Mouse (Mus musculus) forebrain, postnatal 0 days (tissue): ENCODE results near the gene Acot2. TPM values are rescaled to one million over a fixed set of nuclear protein-coding genes. Genes with fewer than 3 reads are reported as not detected.
"Not testable (repeated sequence)": the region's sequence is repeated elsewhere in the genome, so short reads cannot be mapped to it uniquely, and the experiment has no call there.

Source experiments
- ATAC-seq: fragments of 200-750 bp; cut with Nextera tagmentation; 2 replicates; pipeline ENCODE4 v1.8.0; 2017; ENCODE audit warnings: mild to moderate bottlenecking, moderate library complexity
- DNase-seq: peaks from one replicate; pipeline ENCODE4 v3.0.0-alpha.2; 2015
- H3K27ac ChIP-seq: fragments of 300-500 bp; sonication (generic); 2 replicates; pipeline ENCODE4 v1.5.1; 2014; ENCODE audit warnings: low read depth, mild to moderate bottlenecking, antibody characterized with exemption, low read length, moderate library complexity, mixed read lengths
- H3K27me3 ChIP-seq: fragments of 300-500 bp; sonication (generic); 2 replicates; pipeline ENCODE4 v1.6.1; 2014; ENCODE audit warnings: mild to moderate bottlenecking, low read length, mixed read lengths; ENCODE audit not compliant: insufficient read depth
- H3K36me3 ChIP-seq: fragments of 300-500 bp; sonication (generic); 2 replicates; pipeline ENCODE4 v1.6.1; 2014; ENCODE audit warnings: mild to moderate bottlenecking, moderate library complexity; ENCODE audit not compliant: insufficient read depth
- H3K4me1 ChIP-seq: fragments of 300-500 bp; sonication (generic); 2 replicates; pipeline ENCODE4 v1.6.1; 2014; ENCODE audit warnings: antibody characterized with exemption; ENCODE audit not compliant: insufficient read depth
- H3K4me2 ChIP-seq: fragments of 300-500 bp; sonication (generic); 2 replicates; pipeline ENCODE4 v1.6.1; 2014; ENCODE audit warnings: low read depth, mild to moderate bottlenecking, moderate library complexity
- H3K4me3 ChIP-seq: fragments of 300-500 bp; sonication (generic); 2 replicates; pipeline ENCODE4 v1.5.1; 2014; ENCODE audit warnings: low read depth, low read length, mixed read lengths
- H3K9ac ChIP-seq: fragments of 300-500 bp; sonication (generic); 2 replicates; pipeline ENCODE4 v1.6.1; 2014; ENCODE audit warnings: mild to moderate bottlenecking
- H3K9me3 ChIP-seq: fragments of 300-500 bp; sonication (generic); 2 replicates; pipeline ENCODE4 v1.6.1; 2016; ENCODE audit warnings: low read length
- CTCF ChIP-seq: sonication (generic); IDR thresholded peaks from 2 replicates; pipeline ENCODE4 v1.5.1; 2016; ENCODE audit warnings: antibody characterized with exemption, control low read depth, low read depth
- WGBS: fragments of 180-500 bp; shearing (Covaris S2); extraction: QIAGEN DNeasy Blood & Tissue Kit; methylation state at CpG from one replicate; pipeline ENCODE4 v1.1.7; 2014; 5-methylcytosine and 5-hydroxymethylcytosine counted together
- polyA plus RNA-seq: library from polyadenylated mRNA; unstranded; fragments of >200 nt; fragmentation: Nextera tagmentation; extraction: Ambion mirVana; gene quantifications from 2 replicates; pipeline ENCODE4 v1.2.1, GENCODE M21; 2015
- total RNA-seq: library from RNA; depleted of rRNA; stranded (reverse); fragments of >200 nt; gene quantifications from 2 replicates; pipeline ENCODE4 v1.2.3, GENCODE M21; 2014

Acot2 gene
- total and polyA plus RNA-seq, 2 experiments from 2014 or later = 17.5 to 24.2 TPM

DNA sequence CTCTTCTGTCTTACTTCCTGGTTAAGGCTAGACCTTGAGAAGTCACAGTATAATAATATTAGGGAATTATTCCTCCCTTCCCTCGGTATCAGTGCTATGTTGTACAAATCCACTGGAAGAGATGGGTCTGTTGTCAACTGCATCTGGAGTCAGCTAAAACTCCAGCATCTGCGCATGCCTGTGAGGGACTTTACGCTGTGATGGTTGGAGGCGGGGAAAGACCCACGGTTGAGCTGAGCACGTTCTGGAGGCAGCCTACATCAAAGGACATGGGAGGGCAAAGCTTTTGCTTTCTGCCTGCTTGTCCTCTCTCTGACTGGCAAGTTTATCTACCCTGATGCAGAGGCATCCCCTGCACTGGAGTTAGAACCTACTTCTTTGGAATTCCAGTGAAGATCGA, 38.2 kb downstream of the Acot2 start:
- no peaks in the 10 kb centered on the region for H3K36me3 ChIP-seq
- H3K4me1 ChIP-seq = no peaks in the 10 kb centered on the region
- H3K9me3 ChIP-seq = no peaks in the 10 kb centered on the region
- no peak for TF ChIP-seq CTCF
- ATAC-seq = no peak
- no peak overlapping the region for H3K4me2 ChIP-seq
- DNase-seq = no peak
- H3K4me3 ChIP-seq = no peak overlapping the region
- H3K27ac ChIP-seq = no peak overlapping the region
- WGBS = 92% methylated on average over 7 of the region's 7 CpGs
- H3K27me3 ChIP-seq = no peaks in the 10 kb centered on the region
- no peak overlapping the region for H3K9ac ChIP-seq

GRCm38 (mm10) chr12:84028328-84028727, 40.7 kb downstream of the Acot2 start:
- H3K27me3 ChIP-seq, ATAC-seq, H3K4me2 ChIP-seq, H3K4me1 ChIP-seq, H3K4me3 ChIP-seq, DNase-seq, H3K27ac ChIP-seq, H3K9me3 ChIP-seq, H3K9ac ChIP-seq, H3K36me3 ChIP-seq: not testable (repeated sequence)
- WGBS = 47% methylated on average over 3 of the region's 3 CpGs

DNA sequence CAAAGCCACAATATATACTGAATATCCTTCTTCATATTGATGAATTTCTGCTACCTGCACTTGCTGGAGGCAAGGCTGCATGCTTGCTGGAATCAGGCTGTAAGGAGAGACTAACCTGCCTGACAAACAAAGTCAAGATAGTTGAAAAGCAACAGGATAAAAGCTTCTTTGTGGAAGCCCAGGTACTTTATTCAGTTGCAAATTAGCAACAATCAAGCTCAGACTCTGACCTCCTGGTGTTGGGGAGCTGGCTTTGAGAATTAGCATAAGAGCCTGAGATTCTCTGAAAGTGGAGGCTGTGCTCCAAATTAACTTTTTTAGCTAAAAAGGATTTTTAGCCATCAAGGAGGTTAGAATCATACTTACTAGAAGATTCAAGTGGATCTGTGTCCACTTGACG, 41.4 kb downstream of the Acot2 start:
- 82% methylated on average over 1 of the region's 1 CpGs for WGBS
- not testable (repeated sequence) for H3K36me3 ChIP-seq, H3K27ac ChIP-seq, ATAC-seq, DNase-seq, H3K27me3 ChIP-seq, H3K4me2 ChIP-seq, H3K4me3 ChIP-seq, H3K9me3 ChIP-seq, H3K9ac ChIP-seq, H3K4me1 ChIP-seq

- Histone ChIP-seq H3K4me1 (no peaks in the 10 kb centered on the region), H3K4me2 (no peak overlapping the region), H3K4me3 (no peak overlapping the region), H3K9me3 (no peaks in the 10 kb centered on the region), H3K9ac (no peak overlapping the region), H3K36me3 (no peaks in the 10 kb centered on the region), H3K27ac (no peak overlapping the region), H3K27me3 (no peaks in the 10 kb centered on the region)
- ATAC-seq (peak; percentile 69; the same call in 1 of the 2 replicates), DNase-seq (peak; percentile 81)
- WGBS = 69% methylated on average over 4 of the region's 4 CpGs
- peak; percentile 86 for TF ChIP-seq CTCF
Observed at GRCm38 (mm10) chr12:84030659-84031332, 43.1 kb downstream of the Acot2 start.

DNA sequence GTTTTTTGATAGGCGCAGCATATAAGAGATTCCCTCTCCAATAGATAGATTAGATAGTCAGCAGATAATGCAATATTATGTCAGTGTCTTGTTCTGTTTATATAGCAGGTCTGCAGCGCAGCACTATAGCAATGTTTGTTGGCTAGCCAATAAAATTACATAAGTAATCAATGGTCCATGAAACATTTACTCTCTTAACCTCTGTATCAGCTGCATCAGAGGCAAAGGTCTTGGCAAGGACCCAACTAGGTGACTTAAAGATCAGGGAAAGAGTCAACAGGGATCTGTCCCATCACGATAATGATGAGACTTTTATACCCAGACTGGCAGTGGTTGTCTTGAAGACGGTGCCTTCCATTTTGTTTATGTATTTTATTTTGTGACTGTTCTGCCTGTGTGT, 45.2 kb downstream of the Acot2 start:
- DNase-seq (no peak), ATAC-seq (no peak)
- WGBS = 90% methylated on average over 4 of the region's 4 CpGs
- Histone ChIP-seq H3K4me3 (no peak overlapping the region), H3K9me3 (no peaks in the 10 kb centered on the region), H3K4me2 (no peak overlapping the region), H3K27me3 (no peaks in the 10 kb centered on the region), H3K27ac (no peak overlapping the region), H3K9ac (no peak overlapping the region), H3K36me3 (no peaks in the 10 kb centered on the region), H3K4me1 (no peaks in the 10 kb centered on the region)
- TF ChIP-seq CTCF = no peak

GRCm38 (mm10) chr12:84033302-84033701, 45.6 kb downstream of the Acot2 start:
- not testable (repeated sequence) for H3K9me3 ChIP-seq, H3K27ac ChIP-seq, H3K9ac ChIP-seq, H3K4me3 ChIP-seq, H3K27me3 ChIP-seq, H3K4me1 ChIP-seq, ATAC-seq, DNase-seq, H3K4me2 ChIP-seq, H3K36me3 ChIP-seq
- WGBS = 84% methylated on average over 2 of the region's 2 CpGs

- Histone ChIP-seq H3K9ac (no peak overlapping the region), H3K9me3 (no peaks in the 10 kb centered on the region), H3K27ac (no peak overlapping the region), H3K27me3 (no peaks in the 10 kb centered on the region), H3K4me1 (no peaks in the 10 kb centered on the region), H3K4me3 (no peak overlapping the region), H3K4me2 (no peak overlapping the region), H3K36me3 (no peaks in the 10 kb centered on the region)
- DNase-seq (no peak), ATAC-seq (no peak)
- WGBS = 79% methylated on average over 4 of the region's 4 CpGs
- no peak for TF ChIP-seq CTCF
Observed at GRCm38 (mm10) chr12:84034108-84034507, 46.4 kb downstream of the Acot2 start.

- peak within 1 kb of the TSS; percentile 64 for H3K4me2 ChIP-seq
- H3K27ac ChIP-seq, H3K4me1 ChIP-seq, H3K9me3 ChIP-seq, H3K27me3 ChIP-seq, H3K36me3 ChIP-seq: not testable (repeated sequence)
- ATAC-seq (peak; percentile 64), DNase-seq (peak; percentile 26)
- H3K9ac ChIP-seq = peak within 1 kb of the TSS; percentile 53
- H3K4me3 ChIP-seq = peak within 1 kb of the TSS; percentile 45
- WGBS = 14% methylated on average over 24 of the region's 32 CpGs
Observed at GRCm38 (mm10) chr12:84038241-84038640, 50.6 kb downstream of the Acot2 start, which contains the start of gene Acot4. TSS of gene Acot4 (plus strand) at chr12:84038379.

DNA sequence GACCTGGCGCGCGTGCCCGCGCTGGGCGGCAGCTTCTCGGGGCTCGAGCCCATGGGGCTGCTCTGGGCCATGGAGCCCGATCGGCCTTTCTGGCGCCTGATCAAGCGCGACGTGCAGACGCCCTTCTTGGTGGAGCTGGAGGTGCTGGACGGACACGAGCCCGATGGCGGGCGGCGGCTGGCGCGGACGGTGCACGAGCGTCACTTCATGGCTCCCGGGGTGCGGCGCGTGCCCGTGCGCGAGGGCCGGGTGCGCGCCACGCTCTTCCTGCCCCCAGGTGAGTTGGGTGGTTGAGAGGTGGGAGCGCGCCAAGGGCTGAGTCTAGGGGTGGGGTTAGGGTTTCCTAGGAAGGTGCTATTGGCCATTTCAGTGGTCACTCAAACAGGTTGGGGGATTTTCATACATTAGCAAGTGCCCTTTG, 51.0 kb downstream of the Acot2 start, which contains the start of gene Gm49366:
TSS of gene Gm49366 (plus strand) at position 245 of the 421 bp plus-strand sequence.
- peak within 1 kb of the TSS; percentile 53 for H3K9ac ChIP-seq
- WGBS = 5% methylated on average over 38 of the region's 39 CpGs
- not testable (repeated sequence) for H3K36me3 ChIP-seq, H3K9me3 ChIP-seq, H3K27ac ChIP-seq, H3K27me3 ChIP-seq, H3K4me1 ChIP-seq
- peak; percentile 43 for DNase-seq
- peak within 1 kb of the TSS; percentile 64 for H3K4me2 ChIP-seq
- peak; percentile 71; the same call in 1 of the 2 replicates for ATAC-seq
- H3K4me3 ChIP-seq = peak within 1 kb of the TSS; percentile 45
